Mouse (Mus musculus) embryonic fibroblast, embryonic 13.5 days (primary cell): ENCODE measurements around the gene Elp5.

Source experiments
- CTCF ChIP-seq: IDR thresholded peaks from 2 replicates; pipeline ENCODE4 v1.5.1; 2011; ENCODE audit warnings: mild to moderate bottlenecking, control low read depth, low read length, moderate library complexity, borderline replicate concordance; ENCODE audit not compliant: insufficient read depth
- POLR2A ChIP-seq: IDR thresholded peaks from 2 replicates; pipeline ENCODE4 v1.6.1; 2011; ENCODE audit warnings: low read depth, mild to moderate bottlenecking, control low read depth, low read length, moderate library complexity

DNA sequence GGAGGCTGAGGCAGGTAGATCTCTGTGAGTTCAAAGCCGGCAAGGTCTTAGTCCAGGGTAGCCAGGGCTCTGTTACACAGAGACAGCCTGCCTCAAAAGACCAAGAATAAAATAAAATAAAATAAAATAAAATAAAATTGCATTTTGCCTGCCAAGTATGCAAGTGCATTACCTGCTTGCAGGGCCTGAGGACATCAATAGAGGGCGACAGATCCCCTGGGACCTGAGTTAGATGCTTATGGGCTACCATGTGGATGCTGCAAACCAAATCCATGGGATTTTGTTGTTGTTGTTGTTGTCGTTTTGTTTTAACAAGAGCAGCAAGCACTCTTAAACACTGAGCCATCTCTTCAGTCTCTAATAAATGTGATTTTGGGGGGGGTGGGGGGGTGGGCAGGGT, 50.1 kb downstream of the Elp5 start:
- no peak for TF ChIP-seq POLR2A
- TF ChIP-seq CTCF, result no peak
